Mouse (Mus musculus): ENCODE measurements around the gene Insr. TPM values are rescaled to one million over a fixed set of nuclear protein-coding genes. Genes with fewer than 3 reads are reported as not detected.
"Not testable (repeated sequence)": the region's sequence is repeated elsewhere in the genome, so short reads cannot be mapped to it uniquely, and the experiment has no call there.

Gene Insr
- polyA plus RNA-seq, 1 experiment: 0.75 TPM

DNA sequence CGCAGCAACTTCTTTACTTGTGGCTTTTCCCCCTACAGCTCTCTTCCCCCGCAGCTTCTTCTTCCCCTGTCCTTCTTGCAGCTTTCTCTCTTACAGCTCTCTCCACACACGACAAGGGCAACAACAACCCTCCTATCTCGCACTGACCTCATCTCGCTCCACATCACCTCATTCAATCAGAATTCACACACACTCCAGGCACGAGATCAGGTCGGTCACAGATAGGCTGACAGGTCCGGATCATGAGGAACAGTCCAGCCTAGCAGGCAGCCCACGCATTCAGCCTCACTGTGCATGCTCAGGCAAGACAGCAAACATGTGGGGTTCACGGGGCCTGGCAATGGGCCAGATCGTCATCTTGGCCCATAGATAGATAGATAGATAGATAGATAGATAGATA, 30.2 kb upstream of the Insr start:
- no peak for TF ChIP-seq FLI1 (IDR thresholded peaks at IDR 0.05; ENCODE audit: low read length)
- no peak for TF ChIP-seq GATA1 (IDR thresholded peaks at IDR 0.05; ENCODE audit: borderline replicate concordance, low read length)
- Histone ChIP-seq H3K9me3 (peaks cover 19% of the 10 kb centered on the region), H3K36me3 (replicated peaks; ENCODE audit: low read length) (no peaks in the 10 kb centered on the region), H3K4me3 (replicated peaks) (no peak overlapping the region), H3K27me3 (replicated peaks) (no peaks in the 10 kb centered on the region), H3K4me1 (peaks cover 30% of the 10 kb centered on the region)

DNA sequence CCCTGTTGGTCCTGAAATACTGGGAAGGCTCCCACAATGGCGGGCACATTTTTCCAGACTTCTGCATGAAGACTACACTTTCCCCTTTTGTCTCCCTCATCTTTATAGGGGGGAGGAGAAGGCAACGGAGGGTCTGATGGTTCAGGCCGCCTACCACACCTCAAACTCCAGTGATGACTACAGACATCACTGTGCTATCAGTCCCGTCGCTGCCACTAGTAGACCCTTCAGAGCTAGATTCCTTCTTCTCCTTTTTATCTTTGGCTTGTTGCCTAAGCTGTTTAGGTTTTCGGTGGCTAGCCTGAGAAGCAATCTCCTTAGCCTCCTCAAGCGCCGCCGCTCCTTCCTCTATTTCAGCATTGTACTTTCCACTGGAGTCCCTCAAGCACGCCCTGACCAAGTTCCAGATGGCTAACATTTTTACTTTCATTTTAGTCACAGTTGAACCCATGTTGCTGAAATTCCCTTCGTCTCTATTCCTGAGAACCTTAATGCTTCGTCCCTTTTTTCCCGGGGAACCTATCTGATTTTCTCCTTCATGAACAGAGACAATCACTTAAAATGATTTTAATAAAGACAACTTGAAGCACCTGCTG, 28.9 kb upstream of the Insr start:
- H3K4me3 ChIP-seq (replicated peaks); H3K36me3 ChIP-seq (replicated peaks; ENCODE audit: low read length); H3K27me3 ChIP-seq (replicated peaks): not testable (repeated sequence)
- Histone ChIP-seq H3K4me1 (peaks cover 22% of the 10 kb centered on the region), H3K9me3 (peaks cover 19% of the 10 kb centered on the region)

DNA sequence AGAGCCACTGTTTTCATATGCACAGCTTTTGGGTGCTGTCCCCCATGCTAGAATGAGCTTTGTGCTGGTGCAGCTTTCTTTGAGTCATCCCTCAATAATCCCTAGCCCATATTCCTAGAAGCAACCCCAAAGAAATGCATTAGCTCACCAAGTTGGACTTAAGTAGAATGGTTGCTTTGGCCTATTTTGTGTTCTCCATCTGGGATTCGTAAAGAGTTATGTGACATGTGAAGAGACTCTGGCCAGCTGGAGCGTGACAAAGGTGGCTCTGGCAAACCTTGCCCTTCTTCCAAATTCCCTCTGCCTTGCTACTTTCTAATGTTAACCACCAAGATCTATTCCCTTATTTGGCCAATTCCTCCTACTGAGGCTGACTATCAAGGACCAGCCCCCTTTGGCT, 22.7 kb upstream of the Insr start:
- peaks cover 8% of the 10 kb centered on the region for H3K4me1 ChIP-seq
- no peak for TF ChIP-seq FLI1 (IDR thresholded peaks at IDR 0.05; ENCODE audit: low read length)
- TF ChIP-seq GATA1 (IDR thresholded peaks at IDR 0.05; ENCODE audit: borderline replicate concordance, low read length): no peak
- peaks cover 7% of the 10 kb centered on the region for H3K27me3 ChIP-seq (replicated peaks)
- H3K4me3 ChIP-seq (replicated peaks): no peak overlapping the region
- H3K9me3 ChIP-seq: peaks cover 18% of the 10 kb centered on the region
- H3K36me3 ChIP-seq (replicated peaks; ENCODE audit: low read length): no peaks in the 10 kb centered on the region

DNA sequence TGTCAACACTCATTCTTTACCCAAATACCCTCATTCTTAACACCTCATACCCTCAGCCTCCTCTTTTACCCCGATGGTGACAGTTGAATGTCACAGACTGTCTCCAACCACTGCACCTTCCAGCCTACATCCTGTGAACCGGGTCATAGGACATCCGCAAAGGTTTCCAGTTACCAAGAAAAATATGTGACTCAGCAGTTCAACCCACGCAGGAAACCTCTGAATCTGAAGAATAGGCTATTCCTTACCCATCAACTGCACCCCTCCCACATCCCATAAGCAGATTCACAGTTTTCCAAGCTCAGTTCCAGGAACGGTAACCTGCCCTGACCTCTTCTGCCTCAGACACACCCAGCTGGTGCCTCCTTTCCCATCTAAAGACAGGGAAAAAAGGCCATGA, 19.9 kb upstream of the Insr start:
- no peaks in the 10 kb centered on the region for H3K36me3 ChIP-seq (replicated peaks; ENCODE audit: low read length)
- H3K9me3 ChIP-seq: no peaks in the 10 kb centered on the region
- peaks cover 8% of the 10 kb centered on the region for H3K4me1 ChIP-seq
- H3K27me3 ChIP-seq (replicated peaks): peaks cover 10% of the 10 kb centered on the region
- no peak overlapping the region for H3K4me3 ChIP-seq (replicated peaks)
- TF ChIP-seq FLI1 (IDR thresholded peaks at IDR 0.05; ENCODE audit: low read length): no peak
- no peak for TF ChIP-seq GATA1 (IDR thresholded peaks at IDR 0.05; ENCODE audit: borderline replicate concordance, low read length)

DNA sequence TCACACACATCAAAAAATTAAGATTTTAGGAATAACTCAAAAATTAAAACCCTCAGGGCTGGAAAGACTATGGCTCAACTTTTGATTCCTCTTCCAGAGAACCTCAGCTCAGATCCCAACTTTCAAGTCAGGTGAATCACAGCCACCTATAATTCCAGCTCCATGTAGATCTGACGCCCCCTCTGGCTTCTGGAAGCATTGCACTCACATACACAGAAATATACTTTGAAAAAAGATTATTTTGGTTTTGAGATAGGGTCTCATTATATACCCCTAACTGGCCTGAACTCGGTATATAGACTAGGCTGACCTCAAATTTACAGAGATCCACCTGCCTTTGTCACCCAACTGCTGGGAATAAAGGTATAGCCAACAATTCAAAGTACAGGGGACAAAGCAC, 6.4 kb upstream of the Insr start:
- no peaks in the 10 kb centered on the region for H3K36me3 ChIP-seq (replicated peaks; ENCODE audit: low read length)
- no peak overlapping the region for H3K4me3 ChIP-seq (replicated peaks)
- peaks cover 38% of the 10 kb centered on the region for H3K4me1 ChIP-seq
- no peaks in the 10 kb centered on the region for H3K9me3 ChIP-seq
- H3K27me3 ChIP-seq (replicated peaks): no peaks in the 10 kb centered on the region
- TF ChIP-seq FLI1 (IDR thresholded peaks at IDR 0.05; ENCODE audit: low read length): no peak
- TF ChIP-seq GATA1 (IDR thresholded peaks at IDR 0.05; ENCODE audit: borderline replicate concordance, low read length): no peak

DNA sequence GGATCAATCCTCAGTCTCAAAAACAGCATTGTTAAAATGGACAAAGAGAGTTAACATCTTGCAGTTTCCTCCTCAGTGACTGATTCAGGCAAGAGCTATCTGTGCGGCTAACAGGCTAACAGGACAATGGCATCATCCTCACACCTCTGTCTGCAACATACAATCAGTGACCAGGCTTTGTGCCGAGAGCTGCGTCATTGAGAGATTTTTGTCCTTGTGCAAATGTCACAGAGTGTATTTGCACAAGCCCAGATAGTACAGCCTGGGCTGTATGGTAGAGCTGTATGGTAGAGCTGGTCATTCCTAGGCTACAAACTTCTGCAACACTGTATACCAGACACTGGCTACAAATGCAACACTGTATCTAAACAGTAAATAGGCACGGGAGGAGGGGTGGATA, 5.2 kb upstream of the Insr start:
- H3K4me3 ChIP-seq (replicated peaks): no peak overlapping the region
- H3K36me3 ChIP-seq (replicated peaks; ENCODE audit: low read length): no peaks in the 10 kb centered on the region
- H3K4me1 ChIP-seq: peaks cover 45% of the 10 kb centered on the region
- no peaks in the 10 kb centered on the region for H3K27me3 ChIP-seq (replicated peaks)
- H3K9me3 ChIP-seq: no peaks in the 10 kb centered on the region
- no peak for TF ChIP-seq FLI1 (IDR thresholded peaks at IDR 0.05; ENCODE audit: low read length)
- TF ChIP-seq GATA1 (IDR thresholded peaks at IDR 0.05; ENCODE audit: borderline replicate concordance, low read length): no peak

DNA sequence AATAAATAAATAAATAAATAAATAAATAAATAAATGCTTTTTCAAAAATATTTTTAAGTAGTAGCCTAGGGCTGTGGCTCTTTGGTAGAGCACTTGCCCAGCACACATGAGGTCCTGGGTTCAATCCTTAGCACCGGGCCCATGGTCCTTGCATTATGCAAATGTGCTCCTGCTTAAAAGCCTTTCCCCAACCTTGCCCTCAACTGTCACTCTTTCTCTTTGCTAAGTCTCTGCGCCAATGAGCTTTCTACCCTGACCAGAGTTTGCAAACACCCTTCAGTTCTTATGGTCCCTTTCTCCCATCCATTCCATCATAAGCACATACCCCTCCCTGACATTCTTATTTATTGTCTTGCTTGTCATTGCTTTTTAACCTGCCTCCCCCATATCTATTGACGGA, 1.9 kb upstream of the Insr start:
- TF ChIP-seq FLI1 (IDR thresholded peaks at IDR 0.05; ENCODE audit: low read length): no peak
- no peak for TF ChIP-seq GATA1 (IDR thresholded peaks at IDR 0.05; ENCODE audit: borderline replicate concordance, low read length)
- peaks cover 59% of the 10 kb centered on the region for H3K4me1 ChIP-seq
- no peak overlapping the region for H3K4me3 ChIP-seq (replicated peaks)
- no peaks in the 10 kb centered on the region for H3K27me3 ChIP-seq (replicated peaks)
- H3K36me3 ChIP-seq (replicated peaks; ENCODE audit: low read length): peaks cover 14% of the 10 kb centered on the region
- H3K9me3 ChIP-seq: no peaks in the 10 kb centered on the region

DNA sequence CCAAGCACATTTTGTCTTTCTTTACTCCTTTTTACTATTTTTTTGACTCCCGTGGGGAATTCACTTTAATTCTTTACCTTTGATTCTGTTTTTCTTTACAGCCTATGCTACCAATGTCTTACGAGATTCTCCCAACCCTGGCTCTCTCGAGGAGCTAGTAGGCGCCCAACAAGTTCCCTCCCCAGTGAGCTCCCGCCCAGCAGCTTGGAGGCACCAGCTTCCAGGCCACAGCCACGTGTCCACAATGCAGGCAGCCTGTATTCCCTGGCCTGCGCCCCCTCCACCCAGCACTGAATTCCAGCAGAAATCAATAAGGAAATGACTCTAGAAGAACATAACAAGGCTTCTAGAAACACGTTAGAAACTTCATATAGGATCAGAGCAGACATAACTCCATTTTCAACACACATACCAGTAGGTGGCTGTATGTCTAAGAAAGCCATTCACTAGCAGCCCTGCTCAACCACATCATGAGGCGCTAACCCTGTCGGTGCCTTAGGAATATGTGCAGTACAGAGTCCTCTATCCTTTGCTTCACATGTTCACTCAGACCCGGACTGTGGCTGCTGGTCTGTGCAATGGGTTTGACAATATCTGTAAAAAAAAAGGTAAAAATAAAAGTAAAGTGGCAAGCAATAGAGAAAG, 971 bp upstream of the Insr start:
- Histone ChIP-seq H3K36me3 (replicated peaks; ENCODE audit: low read length) (peaks cover 20% of the 10 kb centered on the region), H3K9me3 (no peaks in the 10 kb centered on the region), H3K4me1 (peaks cover 67% of the 10 kb centered on the region), H3K27me3 (replicated peaks) (no peaks in the 10 kb centered on the region), H3K4me3 (replicated peaks) (peak overlapping the region; percentile 33)
- TF ChIP-seq FLI1 (IDR thresholded peaks at IDR 0.05; ENCODE audit: low read length) (no peak), GATA1 (IDR thresholded peaks at IDR 0.05; ENCODE audit: borderline replicate concordance, low read length) (no peak)

DNA sequence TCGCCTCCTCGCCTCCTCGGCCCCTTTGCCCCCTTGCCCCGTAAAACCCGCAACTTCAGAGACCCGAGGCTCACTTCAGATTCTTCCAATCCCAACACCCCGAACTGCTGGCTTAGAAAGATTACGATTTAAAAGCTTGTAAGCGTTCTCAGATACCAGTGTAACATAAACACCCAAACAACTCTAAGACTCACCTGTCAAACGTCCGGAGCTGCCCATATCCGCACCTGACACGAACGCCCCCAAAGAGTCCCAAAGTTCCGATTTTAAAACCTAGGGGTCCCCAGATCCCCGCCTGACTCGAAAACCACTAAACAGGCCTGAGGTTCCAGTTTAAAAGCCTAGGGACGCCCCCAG, 282 bp upstream of the Insr start:
- peaks cover 27% of the 10 kb centered on the region for H3K36me3 ChIP-seq (replicated peaks; ENCODE audit: low read length)
- H3K4me1 ChIP-seq: peaks cover 69% of the 10 kb centered on the region
- TF ChIP-seq FLI1 (IDR thresholded peaks at IDR 0.05; ENCODE audit: low read length): no peak
- TF ChIP-seq GATA1 (IDR thresholded peaks at IDR 0.05; ENCODE audit: borderline replicate concordance, low read length): no peak
- no peaks in the 10 kb centered on the region for H3K27me3 ChIP-seq (replicated peaks)
- H3K9me3 ChIP-seq: no peaks in the 10 kb centered on the region
- peak overlapping the region; percentile 100 for H3K4me3 ChIP-seq (replicated peaks)

DNA sequence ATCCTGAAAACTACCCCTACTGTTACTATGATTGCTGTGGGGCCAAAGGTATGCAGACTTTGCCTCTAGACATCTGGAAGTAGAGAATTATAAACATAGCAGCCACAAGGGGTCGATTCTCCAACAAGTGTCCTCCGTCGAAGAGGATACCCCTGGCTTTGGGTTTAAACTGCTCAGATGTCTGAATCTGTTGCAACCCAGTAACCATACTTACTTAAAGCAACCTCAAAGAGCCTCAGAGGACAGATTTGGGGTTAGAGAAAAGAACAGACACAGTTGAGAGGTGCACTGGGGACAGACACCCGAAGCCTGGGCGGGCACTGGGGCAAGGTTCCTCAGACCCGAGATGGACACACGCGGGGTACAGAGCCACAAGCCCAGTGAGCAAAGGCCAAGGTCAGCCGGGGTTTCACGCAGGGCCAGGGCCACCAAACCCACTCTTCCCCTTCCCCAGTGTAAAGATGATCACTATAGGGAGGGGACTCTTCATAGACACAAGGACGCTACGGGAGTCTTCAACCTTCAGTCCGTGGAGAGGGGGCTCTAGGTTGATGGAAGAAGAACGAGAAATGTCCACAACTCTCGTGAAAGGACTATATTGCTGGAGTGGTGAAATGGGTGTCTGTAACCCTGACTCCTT, 1.1 kb downstream of the Insr start:
- Histone ChIP-seq H3K27me3 (replicated peaks) (no peaks in the 10 kb centered on the region), H3K36me3 (replicated peaks; ENCODE audit: low read length) (peaks cover 40% of the 10 kb centered on the region), H3K9me3 (no peaks in the 10 kb centered on the region), H3K4me1 (peaks cover 64% of the 10 kb centered on the region), H3K4me3 (replicated peaks) (peak overlapping the region; percentile 100)
- TF ChIP-seq FLI1 (IDR thresholded peaks at IDR 0.05; ENCODE audit: low read length) (no peak), GATA1 (IDR thresholded peaks at IDR 0.05; ENCODE audit: borderline replicate concordance, low read length) (no peak)

Measured in megakaryocyte, embryonic 14.5 days (primary cell).